Mouse (Mus musculus) spleen, adult 12 weeks (tissue): Measurements from ENCODE around the gene Olfr1330.
"Not testable (repeated sequence)": the region's sequence is repeated elsewhere in the genome, so short reads cannot be mapped to it uniquely, and the experiment has no call there.

Experiments
- DNase-seq: peaks from one replicate; pipeline ENCODE4 v3.0.0; 2022; ENCODE audit warnings: low spot score

Olfr1330 gene

DNA sequence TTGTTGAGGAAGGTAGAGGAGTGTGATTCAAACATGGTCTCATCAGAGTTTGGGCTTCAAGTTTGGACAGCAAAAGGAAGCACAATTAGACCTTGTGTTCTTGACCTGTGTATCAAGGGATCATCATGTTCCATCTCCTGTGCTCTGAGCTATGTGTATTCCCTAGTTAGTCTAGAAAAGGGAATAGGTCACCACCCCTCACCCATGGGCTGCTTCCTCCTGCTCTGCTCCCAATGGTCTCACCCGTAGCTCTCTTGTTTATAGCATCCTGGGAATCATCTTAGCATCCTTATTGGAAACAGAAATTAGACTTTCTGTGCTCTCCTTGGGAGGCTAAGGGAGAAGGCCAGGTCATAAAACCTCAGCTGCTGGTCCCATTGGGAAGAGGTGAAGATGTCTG, at the start of gene Olfr1330:
Gene Olfr1330, plus strand, starts transcription at position 301 of the 400 bp plus-strand sequence.
- no peak for DNase-seq

DNA sequence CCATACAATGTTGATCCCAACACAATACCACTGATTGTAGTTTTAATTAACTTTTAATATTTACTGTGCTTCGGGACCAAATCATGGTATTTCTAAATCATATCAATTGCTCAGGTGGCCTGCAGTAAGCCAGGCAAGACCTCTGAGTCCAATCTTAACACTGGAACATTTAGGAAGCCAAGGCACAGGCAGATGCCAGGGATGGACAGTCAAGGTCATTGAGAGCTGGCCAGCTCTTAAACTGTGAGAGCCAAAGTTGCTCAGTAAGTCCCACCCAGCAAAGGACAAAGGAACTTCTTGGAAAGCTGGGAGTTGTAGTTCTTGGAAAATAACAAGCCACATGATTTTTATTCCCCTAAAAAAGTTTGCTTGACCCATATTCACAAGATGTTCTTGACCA, 26.6 kb upstream of the Olfr1330 start:
- DNase-seq, result no peak

DNA sequence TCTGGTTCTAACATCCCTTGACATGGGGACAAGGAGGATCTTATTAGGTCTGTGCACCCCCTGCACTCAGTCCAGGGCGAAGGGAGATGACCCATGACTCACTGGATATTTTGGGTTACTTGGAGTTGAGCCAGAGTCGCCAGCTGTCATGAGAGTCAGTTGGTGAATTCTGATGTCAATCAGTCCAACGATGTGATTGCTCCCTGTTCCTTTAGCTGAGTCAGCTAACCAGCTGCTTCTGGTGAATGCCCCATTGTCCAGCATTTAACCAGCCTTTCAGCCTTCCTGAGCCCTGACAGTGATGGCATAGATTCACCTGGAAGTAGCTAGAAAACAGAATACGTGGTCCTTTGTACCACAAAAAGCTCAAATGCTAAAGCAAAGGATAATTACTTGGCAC, 25.7 kb upstream of the Olfr1330 start:
- DNase-seq, result no peak

DNA sequence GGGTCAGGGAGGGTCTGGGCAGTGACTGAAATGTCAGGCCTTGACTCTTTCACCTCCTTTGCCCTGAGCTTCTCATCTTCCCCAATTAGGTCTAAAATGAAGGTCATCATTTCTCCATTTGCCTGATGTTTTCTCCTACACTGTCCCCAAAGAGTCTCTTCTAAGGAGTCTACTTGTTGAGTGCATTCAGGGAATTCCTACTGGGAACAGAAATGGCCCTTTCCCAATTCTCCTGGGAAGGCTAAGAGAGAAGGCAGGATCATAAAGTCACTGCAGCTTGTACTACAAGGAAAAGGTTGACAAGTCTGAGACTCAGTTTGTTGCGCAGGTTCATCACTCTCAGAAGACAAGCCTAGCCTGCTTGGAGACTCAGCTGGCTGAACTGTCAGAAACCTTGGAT, 24.0 kb upstream of the Olfr1330 start, which contains the start of gene Olfr1331:
Gene Olfr1331, plus strand, starts transcription at position 301 of the 400 bp plus-strand sequence.
- DNase-seq, result no peak

DNA sequence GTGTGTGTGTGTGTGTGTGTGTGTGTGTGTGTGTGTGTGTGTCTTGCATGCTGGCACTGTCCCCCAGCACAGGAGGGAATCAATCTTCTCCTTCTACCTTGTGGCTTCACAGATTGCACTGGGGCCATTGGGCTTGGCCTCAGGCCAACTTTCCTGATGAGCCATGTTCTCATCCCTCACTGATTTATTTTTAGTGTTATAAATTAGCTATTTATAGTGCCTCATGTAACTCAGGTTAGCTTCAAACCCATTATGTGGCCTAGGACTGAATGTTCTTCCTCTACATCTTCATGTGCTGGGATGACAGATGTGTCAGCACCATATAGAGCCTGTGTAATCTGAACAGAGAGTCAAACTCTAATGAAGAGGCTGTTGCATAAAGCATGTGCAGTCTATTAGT, 20.8 kb upstream of the Olfr1330 start:
- DNase-seq, result no peak

DNA sequence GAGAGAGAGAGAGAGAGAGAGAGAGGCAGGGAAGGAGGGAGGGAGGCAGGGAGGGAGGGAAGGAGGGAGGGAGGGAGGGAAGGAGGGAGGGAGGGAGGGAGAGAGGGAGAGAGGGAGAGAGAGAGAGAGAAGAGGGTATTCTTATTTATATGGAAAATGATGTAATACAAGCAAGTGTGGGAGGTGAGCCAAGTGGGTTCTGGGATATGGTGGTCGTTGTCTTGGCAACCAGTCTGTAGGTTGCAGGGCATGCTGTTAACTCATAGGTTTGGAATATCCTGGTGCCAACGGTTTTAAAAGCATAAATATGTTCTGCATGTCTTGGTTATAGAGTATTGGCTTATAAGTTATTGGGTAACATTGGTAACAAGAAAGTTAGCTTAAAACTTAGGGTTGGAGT, 13.6 kb downstream of the Olfr1330 start:
- no peak for DNase-seq

DNA sequence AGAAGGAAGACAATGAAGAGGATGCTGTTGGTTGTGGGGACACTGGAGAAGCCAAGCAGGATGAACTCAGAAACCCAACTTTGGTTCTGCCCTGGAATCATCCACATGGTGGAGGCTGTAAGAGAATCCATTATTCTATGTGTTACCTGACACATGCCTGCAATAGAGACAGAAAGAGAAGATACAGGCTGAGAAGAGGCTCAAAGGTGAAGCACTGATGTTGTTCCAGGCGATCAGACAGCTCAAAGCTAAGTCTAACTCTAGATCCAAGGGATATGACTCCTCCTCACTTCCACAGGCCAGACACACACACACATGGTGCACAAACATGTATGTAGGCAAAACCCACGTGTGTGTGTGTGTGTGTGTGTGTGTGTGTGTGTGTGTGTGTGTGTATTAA, 29.0 kb downstream of the Olfr1330 start, which contains the start of gene Olfr1329:
Gene Olfr1329, minus strand, starts transcription at position 101 of the 400 bp plus-strand sequence.
- not testable (repeated sequence) for DNase-seq

DNA sequence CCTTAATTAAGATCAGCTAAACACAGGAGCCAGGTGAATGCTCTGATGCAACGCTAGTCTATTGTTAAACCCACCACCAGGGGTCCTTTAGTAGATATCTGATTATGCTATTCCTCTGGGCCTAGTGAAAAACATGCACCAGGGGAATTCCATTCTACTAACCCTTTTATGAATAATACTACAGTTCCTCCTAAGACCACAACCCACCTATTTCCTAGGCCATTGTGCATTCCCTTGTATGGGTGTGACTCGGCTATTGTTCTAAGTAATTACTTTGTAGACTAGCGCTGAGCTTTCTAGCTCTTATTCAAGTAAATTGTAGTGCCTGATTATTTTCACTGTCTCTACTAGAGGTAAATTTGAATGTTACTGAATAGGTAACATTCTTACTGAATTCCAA, 42.9 kb downstream of the Olfr1330 start:
- DNase-seq, result not testable (repeated sequence)

DNA sequence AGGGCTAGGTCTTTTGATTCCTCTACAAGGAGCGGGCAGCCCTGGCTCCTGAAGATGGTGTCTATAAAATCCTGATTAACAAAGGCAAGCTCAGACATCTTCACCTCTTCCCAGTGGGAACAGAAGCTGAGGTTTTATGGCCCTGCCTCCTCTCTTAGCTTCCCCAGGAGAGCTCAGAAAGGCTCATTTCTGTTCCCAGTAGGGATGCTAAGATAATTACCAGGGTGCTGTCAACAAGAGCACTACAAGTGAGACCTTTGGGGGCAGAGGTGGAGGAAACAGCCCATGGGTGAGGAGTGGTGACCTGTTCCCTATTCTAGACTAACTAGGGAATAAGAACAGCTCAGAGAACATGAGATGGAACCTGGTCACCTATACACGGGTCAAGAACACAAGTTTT, 50.1 kb downstream of the Olfr1330 start, which contains the start of gene Olfr1328:
Gene Olfr1328, minus strand, starts transcription at position 101 of the 400 bp plus-strand sequence.
- no peak for DNase-seq
